Mouse (Mus musculus) heart, adult 2 months (tissue): Measurements from ENCODE around the gene Gm10840.

ENCODE experiments used
- CTCF ChIP-seq: fragments of 200-600 bp; IDR thresholded peaks from 2 replicates; pipeline ENCODE4 v1.8.1; 2022; ENCODE audit warnings: antibody characterized with exemption, mild to moderate bottlenecking, moderate library complexity
- POLR2A ChIP-seq: fragments of 200-500 bp; IDR thresholded peaks from 2 replicates; pipeline ENCODE4 v1.6.1; 2011; ENCODE audit warnings: mild to moderate bottlenecking, low read depth, low read length, control low read depth; ENCODE audit not compliant: insufficient read depth

GRCm38 (mm10) chr11:106157154-106157553 is 3.5 kb upstream of the Gm10840 start:
- no peak for TF ChIP-seq CTCF
- TF ChIP-seq POLR2A = no peak
